Mouse (Mus musculus) megakaryocyte, embryonic 14.5 days (primary cell): Measurements from ENCODE around the gene Nupr1l.

Source experiments
- FLI1 ChIP-seq: IDR thresholded peaks from 2 replicates; pipeline ENCODE4 v1.6.1; 2012; ENCODE audit warnings: low read length, inconsistent platforms, mixed read lengths
- GATA1 ChIP-seq: IDR thresholded peaks from 3 replicates; pipeline ENCODE4 v1.6.1; 2012; ENCODE audit warnings: mixed read lengths, low read length, inconsistent platforms, borderline replicate concordance

- TF ChIP-seq GATA1, result no peak
- no peak for TF ChIP-seq FLI1
Measured at GRCm38 (mm10) chr5:129869238-129869995, 38.9 kb upstream of the Nupr1l start.
